Mouse (Mus musculus) retina, embryonic 14.5 days (tissue): ENCODE results near the gene Dcaf11.

Source experiments
- DNase-seq: peaks from one replicate; pipeline ENCODE4 v3.0.0-alpha.2; 2015; ENCODE audit warnings: low spot score

Dcaf11 gene

GRCm38 (mm10) chr14:55559799-55560201 is at the start of gene Dcaf11:
Gene Dcaf11, plus strand, starts transcription at chr14:55560006.
- peak; percentile 94 for DNase-seq

GRCm38 (mm10) chr14:55510125-55510731 is 49.6 kb upstream of the Dcaf11 start, which contains the start of gene Cpne6:
Gene Cpne6, plus strand, starts transcription at chr14:55510445.
- no peak for DNase-seq

DNA sequence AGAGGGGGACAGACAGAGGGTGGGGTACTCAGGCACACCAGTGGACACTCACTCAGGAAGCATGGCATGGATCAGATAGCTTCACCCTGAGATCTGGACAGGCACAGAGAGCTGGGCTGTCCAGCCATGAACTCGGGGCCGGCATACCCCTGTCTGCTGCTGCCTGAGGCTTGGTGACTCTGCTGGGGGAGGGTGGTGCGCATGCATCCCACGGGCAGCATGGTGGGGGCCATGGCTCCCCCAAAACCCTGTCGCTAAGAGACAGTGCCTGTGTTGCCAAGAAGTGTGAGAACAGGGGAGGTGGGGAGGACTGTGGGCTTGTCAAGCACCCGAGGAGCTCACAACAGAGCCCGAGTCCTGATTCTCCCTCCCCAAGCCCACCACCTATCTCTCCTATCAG is 48.8 kb upstream of the Dcaf11 start:
- no peak for DNase-seq

DNA sequence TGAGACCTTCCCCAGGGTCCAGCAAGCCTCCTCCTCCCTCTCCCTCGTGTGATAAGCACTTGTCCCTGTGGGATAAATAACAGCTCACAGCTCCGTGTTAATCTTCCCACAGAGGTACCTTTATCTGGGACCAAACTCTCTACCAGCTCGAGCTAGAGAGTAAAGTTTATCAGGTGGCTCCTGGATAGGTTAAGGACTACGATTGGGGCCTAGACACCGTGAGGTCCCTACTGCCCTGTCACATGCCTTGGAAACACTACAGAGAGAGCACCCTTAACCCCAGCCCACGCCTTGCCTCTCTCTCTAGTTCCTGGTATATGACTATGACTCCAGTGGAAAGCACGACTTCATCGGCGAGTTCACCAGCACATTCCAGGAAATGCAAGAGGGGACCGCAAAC is 45.9 kb upstream of the Dcaf11 start:
- DNase-seq, result no peak

GRCm38 (mm10) chr14:55515846-55516245 is 44.0 kb upstream of the Dcaf11 start:
- DNase-seq, result no peak

- DNase-seq, result peak; percentile 71
Observed at GRCm38 (mm10) chr14:55518897-55519296, 40.9 kb upstream of the Dcaf11 start.

DNA sequence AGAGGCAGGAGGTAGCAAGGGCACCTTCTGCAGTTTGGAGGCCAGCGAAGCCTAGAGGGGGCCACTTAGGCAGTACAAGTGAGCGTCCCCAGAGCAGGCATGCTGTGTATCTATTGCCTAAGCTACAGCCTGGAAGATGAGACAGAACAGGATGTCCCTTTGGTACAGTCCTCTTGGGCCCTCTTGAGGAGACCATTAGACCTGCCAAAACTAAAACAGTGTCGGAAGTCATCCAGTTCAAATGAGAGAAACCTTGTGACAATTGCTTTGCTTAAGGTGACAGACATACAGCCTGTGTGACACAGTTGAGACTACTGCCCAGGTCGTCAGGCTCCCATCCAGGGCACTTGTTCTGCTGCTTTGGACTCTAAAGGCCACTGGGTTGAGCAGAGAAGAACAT is 40.2 kb upstream of the Dcaf11 start:
- DNase-seq, result peak; percentile 21

- peak; percentile 67 for DNase-seq
Observed at GRCm38 (mm10) chr14:55520451-55521361, 39.1 kb upstream of the Dcaf11 start.

DNA sequence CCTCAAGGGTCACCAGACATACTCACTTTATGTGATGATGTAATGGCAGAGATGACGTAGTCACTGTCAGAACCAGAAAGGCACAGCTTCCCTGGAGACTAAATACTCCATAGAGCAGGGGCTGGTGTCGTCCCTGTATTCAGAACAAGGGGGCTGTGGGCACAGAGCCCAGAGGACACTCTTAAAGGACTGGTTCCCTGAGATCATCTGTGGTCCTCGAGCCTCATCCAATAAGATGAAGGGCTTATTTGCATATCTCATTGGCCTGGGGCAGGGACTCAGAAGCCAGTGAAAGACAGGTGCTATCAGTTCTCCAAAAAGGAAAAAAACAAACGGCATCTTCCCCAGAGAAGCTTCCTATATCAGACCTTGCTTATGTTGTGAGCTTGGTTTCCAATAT is 35.7 kb upstream of the Dcaf11 start:
- DNase-seq, result no peak

GRCm38 (mm10) chr14:55524785-55525184 is 35.0 kb upstream of the Dcaf11 start, which contains the start of gene Nrl:
Gene Nrl, minus strand, starts transcription at chr14:55524981.
- peak; percentile 41 for DNase-seq

GRCm38 (mm10) chr14:55526674-55527073 is 33.1 kb upstream of the Dcaf11 start:
- DNase-seq, result no peak

DNA sequence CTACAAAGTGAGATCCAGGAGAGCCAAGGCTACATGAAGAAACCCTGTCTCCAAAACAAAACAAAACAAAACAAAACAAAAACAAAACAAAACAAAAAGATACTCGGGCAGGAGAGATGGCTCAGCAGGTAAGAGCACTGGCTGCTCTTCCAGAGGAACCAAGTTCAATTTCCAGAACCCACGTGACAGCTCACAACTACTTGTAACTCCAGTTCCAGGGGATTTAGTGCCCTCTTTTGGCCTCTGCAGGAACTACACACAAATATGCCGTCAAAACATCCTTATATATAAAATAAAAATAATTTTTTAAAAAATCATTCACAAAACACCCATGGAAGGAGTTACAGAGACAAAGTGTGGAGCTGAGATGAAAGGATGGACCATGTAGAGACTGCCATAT is 31.9 kb upstream of the Dcaf11 start:
- peak; percentile 74 for DNase-seq

DNA sequence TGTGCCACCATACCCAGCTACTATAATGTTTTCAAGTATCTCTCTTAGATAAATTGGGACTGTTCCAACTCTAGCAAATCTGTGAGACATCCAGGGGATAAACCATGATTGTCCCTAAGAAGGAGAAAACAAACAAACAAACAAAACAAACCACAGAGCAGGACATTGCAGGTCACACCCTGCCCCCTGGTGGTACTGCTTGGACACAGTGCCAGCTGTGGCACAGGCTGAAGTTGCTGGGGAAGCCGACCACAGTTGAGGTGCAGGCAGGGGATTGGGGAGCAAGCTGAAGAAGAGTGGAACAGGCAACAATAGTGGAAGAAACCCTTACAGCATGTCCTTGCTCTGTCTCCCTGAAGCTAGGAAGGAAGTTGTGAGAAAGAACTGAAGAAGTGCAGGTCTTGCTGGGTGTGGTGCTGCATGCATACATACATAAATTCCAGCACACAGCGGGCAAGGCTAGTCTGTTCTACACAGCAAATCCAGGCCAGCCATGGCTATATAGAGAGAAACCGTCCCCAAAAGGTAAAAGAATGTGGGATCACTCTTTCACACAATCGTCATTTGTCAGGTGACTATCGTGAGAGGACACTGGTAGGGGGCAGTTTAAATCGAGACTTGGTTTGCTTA is 23.6 kb upstream of the Dcaf11 start:
- peak; percentile 73 for DNase-seq

DNA sequence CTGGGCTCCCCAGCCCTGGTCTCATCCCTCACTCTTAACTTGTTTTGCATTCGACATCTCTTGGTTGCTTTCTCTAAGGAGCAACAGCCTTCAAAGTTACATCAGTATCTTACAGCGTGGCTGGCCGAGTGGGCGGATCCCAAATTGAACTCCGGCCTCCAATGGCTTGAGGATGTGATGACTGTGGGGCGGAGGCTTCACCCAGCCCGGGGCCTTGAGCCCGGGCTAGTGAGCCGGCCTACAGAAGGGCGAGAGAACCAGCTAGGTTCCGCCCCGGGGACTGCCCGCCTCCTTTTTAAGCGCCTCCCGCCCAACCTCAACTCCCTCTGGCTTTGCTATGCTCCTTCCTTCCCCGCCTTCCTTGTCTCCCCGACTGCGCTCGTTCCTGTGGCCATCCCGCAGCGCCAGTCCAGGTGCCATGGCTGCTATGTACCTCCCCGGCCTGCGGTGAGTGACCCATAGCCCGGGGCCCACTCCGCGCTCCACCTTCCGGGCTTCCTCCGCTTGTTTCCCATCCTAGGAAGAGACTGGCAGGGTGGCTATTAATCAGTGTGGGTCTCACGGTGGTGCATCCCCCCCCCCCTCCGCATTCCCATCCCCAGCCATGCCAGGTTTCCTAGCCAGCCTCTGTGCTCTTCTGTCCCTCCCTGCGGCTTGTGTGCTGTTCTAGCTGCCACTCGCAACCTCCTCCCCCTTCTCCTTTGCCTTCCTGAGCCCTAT is 19.6 kb upstream of the Dcaf11 start, which contains the start of gene Pck2:
Pck2 (plus strand) TSS at position 200 of the 720 bp plus-strand sequence.
- peak; percentile 82 for DNase-seq

DNA sequence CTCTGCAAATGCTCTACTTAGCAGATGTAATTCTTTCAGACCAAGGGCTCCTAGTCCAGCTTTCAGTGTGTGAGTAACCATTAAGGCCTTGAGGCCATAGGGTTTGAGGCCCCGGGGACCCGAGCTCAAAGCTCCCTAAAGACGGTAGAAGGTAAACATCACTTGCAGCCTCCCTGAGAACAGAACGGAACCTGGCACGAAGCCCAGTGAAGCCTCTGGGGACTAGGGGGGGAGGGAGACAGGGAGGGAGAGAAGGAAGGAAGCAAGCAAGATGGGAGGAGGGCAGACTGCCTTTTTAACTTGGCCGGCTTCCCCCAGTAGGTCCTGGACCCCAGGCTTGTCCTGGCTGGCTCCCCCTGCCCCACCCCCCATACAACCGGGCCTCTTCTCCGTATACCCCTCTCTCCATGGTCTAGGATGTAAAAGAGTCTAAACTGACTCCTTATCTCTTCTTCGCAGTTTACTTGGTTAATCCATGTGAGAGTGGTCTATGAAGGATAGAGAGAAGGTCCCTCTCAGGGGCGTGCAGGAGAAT is 19.0 kb upstream of the Dcaf11 start:
- peak; percentile 59 for DNase-seq

DNA sequence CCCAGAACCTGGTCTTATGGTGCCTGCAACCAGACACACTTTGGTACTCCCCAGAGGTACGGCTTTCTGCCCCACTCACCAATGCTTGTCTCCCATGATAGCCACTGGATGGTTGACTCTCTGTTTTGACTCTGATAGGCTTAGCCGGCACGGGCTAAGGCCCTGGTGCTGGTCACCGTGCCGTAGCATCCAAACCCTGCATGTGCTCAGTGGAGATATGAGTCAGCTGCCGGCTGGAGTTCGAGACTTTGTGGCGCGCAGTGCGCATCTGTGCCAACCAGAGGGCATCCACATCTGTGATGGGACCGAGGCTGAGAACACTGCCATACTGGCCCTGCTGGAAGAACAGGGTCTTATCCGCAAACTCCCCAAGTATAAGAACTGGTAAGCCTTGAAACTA is 17.5 kb upstream of the Dcaf11 start:
- DNase-seq, result no peak

- DNase-seq, result no peak
Observed at GRCm38 (mm10) chr14:55544334-55544733, 15.5 kb upstream of the Dcaf11 start.

GRCm38 (mm10) chr14:55550191-55550590 is 9.6 kb upstream of the Dcaf11 start:
- no peak for DNase-seq

DNA sequence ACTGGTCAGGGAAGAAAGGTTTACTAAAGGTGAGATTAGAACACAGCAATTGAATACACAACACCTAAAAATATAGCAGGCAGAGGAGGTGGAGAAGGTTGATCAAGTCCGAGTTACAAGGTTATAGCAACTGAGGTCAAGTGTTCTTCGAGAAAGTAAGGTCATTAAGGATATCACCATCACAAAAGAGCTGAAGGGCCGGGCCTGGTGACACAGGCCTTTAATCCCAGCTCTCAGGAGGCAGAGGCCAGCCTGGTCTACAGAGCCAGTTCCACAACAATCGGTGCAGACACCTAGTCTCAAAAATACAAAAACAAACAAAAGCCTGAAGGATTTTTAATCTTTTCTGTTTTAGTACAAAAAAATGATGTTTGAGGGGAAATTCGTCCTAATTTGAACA is 8.5 kb upstream of the Dcaf11 start:
- DNase-seq, result no peak

DNA sequence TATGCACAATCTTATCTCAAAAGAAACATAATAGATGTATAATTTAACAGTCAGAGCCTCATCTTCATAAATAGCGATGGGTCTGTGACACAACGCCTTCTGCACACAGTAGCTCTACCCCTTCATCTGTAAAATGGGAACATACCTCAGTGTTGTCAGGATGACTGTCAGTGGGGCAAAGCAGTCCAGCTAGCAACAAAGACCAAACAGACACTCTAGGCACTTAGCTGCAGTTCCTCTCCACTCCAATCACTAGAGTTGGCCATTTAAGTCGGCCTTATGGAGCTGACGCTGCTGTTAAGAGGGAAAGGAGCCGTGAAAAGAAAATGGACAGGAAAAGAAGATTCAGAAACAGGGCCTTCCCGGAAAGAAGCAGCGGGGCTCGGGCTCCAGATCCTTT is 8.0 kb upstream of the Dcaf11 start:
- DNase-seq, result no peak

- no peak for DNase-seq
Observed at GRCm38 (mm10) chr14:55554635-55555034, 5.2 kb upstream of the Dcaf11 start.

DNA sequence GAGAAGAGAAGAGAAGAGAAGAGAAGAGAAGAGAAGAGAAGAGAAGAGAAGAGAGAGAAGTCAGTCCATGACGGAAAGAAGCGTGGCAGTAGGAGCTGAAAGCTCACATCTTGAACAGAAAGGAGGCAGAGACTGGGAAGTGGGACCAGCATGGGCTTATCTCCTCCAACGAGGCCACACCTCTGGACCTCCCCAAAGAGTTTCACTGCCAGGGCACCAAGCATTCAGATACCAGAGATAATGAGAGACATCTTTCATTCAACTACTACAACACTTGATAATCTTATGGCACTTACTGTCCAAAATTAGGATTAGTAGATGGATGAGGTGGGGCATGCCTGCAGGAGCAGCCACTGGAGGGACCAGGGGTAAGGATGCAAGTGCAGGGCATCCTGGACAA is 4.0 kb upstream of the Dcaf11 start:
- no peak for DNase-seq
